Mouse (Mus musculus) embryonic fibroblast, embryonic 13.5 days (primary cell): ENCODE data around the gene Klf7. TPM values are rescaled to one million over a fixed set of nuclear protein-coding genes. Genes with fewer than 3 reads are reported as not detected.

ENCODE experiments used
- H3K27ac ChIP-seq: 2 replicates; pipeline ENCODE4 v1.5.1; 2012; ENCODE audit warnings: low read length, control low read depth, inconsistent platforms; ENCODE audit not compliant: insufficient read depth
- H3K4me1 ChIP-seq: 2 replicates; pipeline ENCODE4 v1.6.1; 2011; ENCODE audit warnings: low read length; ENCODE audit not compliant: control insufficient read depth, insufficient read depth
- H3K4me3 ChIP-seq: 2 replicates; pipeline ENCODE4 v1.5.1; 2011; ENCODE audit warnings: mild to moderate bottlenecking, control low read depth, low read length; ENCODE audit not compliant: insufficient read depth
- CTCF ChIP-seq: IDR thresholded peaks from 2 replicates; pipeline ENCODE4 v1.5.1; 2011; ENCODE audit warnings: mild to moderate bottlenecking, control low read depth, low read length, moderate library complexity, borderline replicate concordance; ENCODE audit not compliant: insufficient read depth
- POLR2A ChIP-seq: IDR thresholded peaks from 2 replicates; pipeline ENCODE4 v1.6.1; 2011; ENCODE audit warnings: low read depth, mild to moderate bottlenecking, control low read depth, low read length, moderate library complexity
- polyA plus RNA-seq: library from polyadenylated mRNA; stranded (reverse); fragments of >200 nt; gene quantifications from 2 replicates; pipeline ENCODE4 v1.2.4, GENCODE M21; 2011; ENCODE audit warnings: low read depth; ENCODE audit not compliant: missing spikeins, insufficient read length

Gene Klf7
- polyA plus RNA-seq, 1 experiment: 34.3 TPM

- no peak overlapping the region for H3K27ac ChIP-seq
- no peaks in the 10 kb centered on the region for H3K4me1 ChIP-seq
- TF ChIP-seq POLR2A: no peak
- no peak for TF ChIP-seq CTCF
- H3K4me3 ChIP-seq: no peak overlapping the region
Measured at GRCm38 (mm10) chr1:64035087-64035791, 86.8 kb downstream of the Klf7 start.

- no peak for TF ChIP-seq CTCF
- TF ChIP-seq POLR2A: no peak
Measured at GRCm38 (mm10) chr1:64032502-64033231, 89.4 kb downstream of the Klf7 start.

GRCm38 (mm10) chr1:64021986-64022385 lies 100.1 kb downstream of the Klf7 start:
- no peak for TF ChIP-seq CTCF
- TF ChIP-seq POLR2A: no peak
- H3K27ac ChIP-seq: no peak overlapping the region
- H3K4me3 ChIP-seq: no peak overlapping the region
- H3K4me1 ChIP-seq: no peaks in the 10 kb centered on the region; the same call in 1 of the 2 replicates

More at GRCm38 (mm10) chr1:64032502-64033231, 89.4 kb downstream of the Klf7 start:
- no peaks in the 10 kb centered on the region for H3K4me1 ChIP-seq
- H3K4me3 ChIP-seq: no peak overlapping the region
- H3K27ac ChIP-seq: no peak overlapping the region

- Histone ChIP-seq H3K27ac (no peak overlapping the region), H3K4me3 (no peak overlapping the region), H3K4me1 (no peaks in the 10 kb centered on the region; the same call in 1 of the 2 replicates)
- TF ChIP-seq CTCF: no peak
Measured at GRCm38 (mm10) chr1:64020672-64021635, 101.1 kb downstream of the Klf7 start.

GRCm38 (mm10) chr1:64019127-64019635 lies 102.9 kb downstream of the Klf7 start:
- no peaks in the 10 kb centered on the region; the same call in 1 of the 2 replicates for H3K4me1 ChIP-seq
- H3K27ac ChIP-seq: no peak overlapping the region
- TF ChIP-seq POLR2A: no peak
- no peak for TF ChIP-seq CTCF
- H3K4me3 ChIP-seq: no peak overlapping the region

- no peak for TF ChIP-seq CTCF
- no peak for TF ChIP-seq POLR2A
- Histone ChIP-seq H3K4me1 (no peaks in the 10 kb centered on the region; the same call in 1 of the 2 replicates), H3K27ac (no peak overlapping the region), H3K4me3 (no peak overlapping the region)
Measured at GRCm38 (mm10) chr1:64018466-64019077, 103.5 kb downstream of the Klf7 start.

GRCm38 (mm10) chr1:64014091-64014490 lies 108.0 kb downstream of the Klf7 start:
- Histone ChIP-seq H3K4me3 (no peak overlapping the region), H3K4me1 (no peaks in the 10 kb centered on the region), H3K27ac (no peak overlapping the region)
- TF ChIP-seq POLR2A (no peak), CTCF (no peak)

GRCm38 (mm10) chr1:64008994-64009393 lies 113.1 kb downstream of the Klf7 start:
- TF ChIP-seq POLR2A (no peak), CTCF (no peak)
- Histone ChIP-seq H3K4me1 (peaks cover 8% of the 10 kb centered on the region), H3K4me3 (no peak overlapping the region)

GRCm38 (mm10) chr1:64008031-64008430 lies 114.1 kb downstream of the Klf7 start:
- Histone ChIP-seq H3K27ac (no peak overlapping the region), H3K4me1 (peaks cover 8% of the 10 kb centered on the region), H3K4me3 (no peak overlapping the region)
- TF ChIP-seq POLR2A (no peak), CTCF (no peak)

More at GRCm38 (mm10) chr1:64008994-64009393, 113.1 kb downstream of the Klf7 start:
- no peak overlapping the region for H3K27ac ChIP-seq
